ENCODE assay signal across 8 mouse cellular contexts in the genomic region with DNA sequence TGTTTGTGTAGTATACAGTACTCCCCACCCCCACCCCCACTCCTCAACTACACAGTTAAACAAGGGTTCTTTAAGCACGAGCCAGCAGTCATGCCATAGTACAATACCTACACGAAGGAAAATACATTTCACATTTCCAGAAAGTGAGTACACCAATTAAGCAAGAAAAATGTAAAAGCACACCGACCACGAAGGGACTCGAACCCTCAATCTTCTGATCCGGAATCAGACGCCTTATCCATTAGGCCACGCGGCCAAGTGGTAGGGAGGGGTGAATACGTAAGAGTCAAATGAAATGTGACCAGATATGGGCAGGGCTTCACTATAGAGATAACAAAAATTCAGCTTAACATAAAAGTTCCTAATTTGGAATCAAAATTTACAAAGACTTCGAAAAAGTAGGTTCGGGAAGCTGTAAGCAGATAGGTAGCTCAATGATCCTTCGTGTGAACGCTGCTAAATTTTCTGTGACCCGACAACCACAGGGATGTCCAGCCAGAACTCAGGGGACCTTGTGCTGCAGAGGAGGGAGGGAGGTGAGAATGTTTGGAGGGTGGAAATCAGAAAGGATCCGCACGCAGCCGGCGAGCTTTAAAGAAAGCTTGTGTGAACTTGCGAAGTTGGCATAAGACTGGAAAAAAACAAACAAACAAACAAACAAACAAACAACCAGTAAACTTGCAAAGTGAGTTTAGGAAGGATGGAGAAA. TPM values are rescaled to one million over a fixed set of nuclear protein-coding genes. Genes with fewer than 3 reads are reported as not detected.
DNase-seq lines count a peak whose midpoint lies in the region; ATAC-seq lines count a peak whose summit lies in the region.

No protein-coding gene starts in this region.

- H3K4me1 ChIP-seq in forebrain, embryonic 15.5 days: peaks cover 4% of the 10 kb centered on the region; the same call in 1 of the 2 replicates
- no peaks in the 10 kb centered on the region for H3K4me1 ChIP-seq in lung, embryonic 15.5 days

- no peak overlapping the region for H3K27ac ChIP-seq in forebrain, embryonic 15.5 days (replicated peaks)
- no peak overlapping the region for H3K27ac ChIP-seq in lung, embryonic 15.5 days

- peak; percentile 85 for DNase-seq in R1 (ENCODE audit: low read depth, low spot score)
- DNase-seq in cerebellum, adult 11 months: peak; percentile 71
- peak; percentile 73 for DNase-seq in layer of hippocampus, adult 9-10 months (ENCODE audit: low spot score)
- peak; percentile 33 for DNase-seq in ovary, postnatal 36 days (ENCODE audit: low spot score)

- H3K9ac ChIP-seq in forebrain, embryonic 15.5 days (replicated peaks): no peak overlapping the region
- no peak overlapping the region for H3K9ac ChIP-seq in lung, embryonic 15.5 days

- peak overlapping the region; percentile 42 for H3K4me2 ChIP-seq in forebrain, embryonic 15.5 days (replicated peaks)
- H3K4me2 ChIP-seq in lung, embryonic 15.5 days: peak overlapping the region; percentile 52

- H3K36me3 ChIP-seq in forebrain, embryonic 15.5 days: no peaks in the 10 kb centered on the region
- no peaks in the 10 kb centered on the region for H3K36me3 ChIP-seq in lung, embryonic 15.5 days

- ATAC-seq in forebrain, embryonic 15.5 days (replicated peaks): peak; percentile 80
- ATAC-seq in hematopoietic stem cell, adult 5-6 weeks (replicated peaks in 1 of 2; ENCODE audit: insufficient read depth in 1 of 2, low FRiP score in 2 of 2, low TSS enrichment in 1 of 2, low read depth in 1 of 2, poor library complexity in 2 of 2, severe bottlenecking in 2 of 2): peak; percentile 67 to 69
- ATAC-seq in lung, embryonic 15.5 days (ENCODE audit: borderline replicate concordance, extremely low read depth, low FRiP score, low TSS enrichment): peak; percentile 64; the same call in 1 of the 2 replicates
- no peak for ATAC-seq in activated CD4-positive, CD25-positive, alpha-beta regulatory T cell, adult 4 months

- no peaks in the 10 kb centered on the region for H3K9me3 ChIP-seq in forebrain, embryonic 15.5 days
- no peaks in the 10 kb centered on the region for H3K9me3 ChIP-seq in lung, embryonic 15.5 days

- peak overlapping the region; percentile 28 for H3K4me3 ChIP-seq in forebrain, embryonic 15.5 days
- peak overlapping the region; percentile 35 for H3K4me3 ChIP-seq in lung, embryonic 15.5 days

- H3K27me3 ChIP-seq in forebrain, embryonic 15.5 days: no peaks in the 10 kb centered on the region
- H3K27me3 ChIP-seq in lung, embryonic 15.5 days: no peaks in the 10 kb centered on the region

- 2% methylated on average over 20 of the region's 20 CpGs for WGBS in forebrain, embryonic 15.5 days
- WGBS in lung, embryonic 15.5 days: 2% methylated on average over 20 of the region's 20 CpGs

RNA-seq across cellular contexts. Expression of gene Trim27, which starts 36.2 kb away (rescaled TPM):
- polyA plus RNA-seq in forebrain, embryonic 15.5 days (2015; fragmentation: Nextera tagmentation; extraction: Ambion mirVana): 98.8 and 101 TPM in 2 replicates
- 150 and 162 TPM in 2 replicates for total RNA-seq in hematopoietic stem cell, adult 5-6 weeks (2017)
- 147 and 148 TPM in 2 replicates for polyA plus RNA-seq in lung, embryonic 15.5 days (2015; fragmentation: Nextera tagmentation; extraction: Ambion mirVana)
- polyA plus RNA-seq in activated CD4-positive, CD25-positive, alpha-beta regulatory T cell, adult 4 months (2017; shearing (Covaris generic)): 10 to 100 TPM; 16.2 to 18.4 TPM

Comparison
In these comparisons a context has a peak if more than half of its experiments do, and no peak if none do; other contexts are left out.
1. DNase-seq: peak in every context shown above with its lines; median percentile 85 in R1; 73 in layer of hippocampus, adult 9-10 months; 71 in cerebellum, adult 11 months; 33 in ovary, postnatal 36 days.